Mouse (Mus musculus): ENCODE data around the gene Vsx1. TPM values are rescaled to one million over a fixed set of nuclear protein-coding genes. Genes with fewer than 3 reads are reported as not detected.

The Vsx1 gene
- total RNA-seq (2021): not detected
- long read RNA-seq, experiment 1: 0 reads
- long read RNA-seq, experiment 2: 0 reads

DNA sequence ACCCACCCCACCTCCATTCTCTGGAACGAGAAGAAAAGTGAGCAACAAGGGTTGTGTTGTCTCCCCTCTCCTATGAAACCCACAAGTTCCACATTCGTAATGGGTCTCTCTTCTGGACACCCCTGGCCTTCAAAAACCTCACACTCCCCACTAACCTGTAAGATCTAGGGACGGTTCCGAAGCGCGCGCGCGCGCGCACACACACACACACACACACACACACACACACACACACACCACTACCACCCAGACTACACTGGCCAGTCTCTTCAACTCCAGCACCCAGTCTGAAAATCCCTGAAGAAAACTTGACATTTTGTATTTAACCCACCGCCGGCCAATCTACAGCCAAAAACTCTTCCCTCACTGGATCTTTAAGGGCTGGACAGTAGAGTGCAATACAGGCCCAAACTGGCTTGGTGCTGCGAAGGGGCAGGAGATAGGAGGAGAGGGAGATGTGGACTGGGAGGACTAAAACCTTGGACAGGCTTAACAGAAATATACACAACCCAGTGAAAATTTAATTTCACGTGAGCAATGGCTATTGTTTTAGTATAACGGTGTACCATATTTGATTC, at the start of gene Vsx1:
TSS of gene Vsx1 (minus strand) at position 138 of the 578 bp plus-strand sequence.
- peak within 1 kb of the TSS; percentile 61 for H3K4me3 ChIP-seq
- no peak within 1 kb of the TSS for H3K27ac ChIP-seq
- TF ChIP-seq CTCF (IDR thresholded peaks at IDR 0.05): no peak
- no peak for DNase-seq
- intact Hi-C loops (cut with DNase I): no loop called here

DNA sequence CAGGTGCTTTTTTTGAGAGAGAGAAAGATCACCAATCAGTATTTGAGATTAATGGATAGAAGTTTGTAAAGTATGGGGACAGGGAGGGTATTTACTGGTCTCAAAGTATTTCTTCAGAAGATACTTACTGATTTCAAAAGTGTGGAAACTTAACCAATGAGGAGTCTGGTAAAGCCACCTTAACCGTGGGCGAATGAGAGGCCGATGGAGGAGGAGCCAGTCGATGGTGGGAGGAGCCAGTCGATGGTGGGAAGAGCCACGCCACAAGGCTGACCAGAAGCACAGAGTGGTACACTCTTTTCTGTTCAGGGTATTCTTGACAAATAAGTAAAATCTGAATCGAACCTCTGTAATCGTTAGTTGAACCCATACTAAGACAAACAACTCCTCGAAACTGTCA, 48.7 kb upstream of the Vsx1 start:
- TF ChIP-seq CTCF (IDR thresholded peaks at IDR 0.05): no peak
- DNase-seq: no peak
- Histone ChIP-seq H3K27ac (no peak overlapping the region), H3K4me3 (no peak overlapping the region)
- intact Hi-C loops (cut with DNase I): no loop called here

DNA sequence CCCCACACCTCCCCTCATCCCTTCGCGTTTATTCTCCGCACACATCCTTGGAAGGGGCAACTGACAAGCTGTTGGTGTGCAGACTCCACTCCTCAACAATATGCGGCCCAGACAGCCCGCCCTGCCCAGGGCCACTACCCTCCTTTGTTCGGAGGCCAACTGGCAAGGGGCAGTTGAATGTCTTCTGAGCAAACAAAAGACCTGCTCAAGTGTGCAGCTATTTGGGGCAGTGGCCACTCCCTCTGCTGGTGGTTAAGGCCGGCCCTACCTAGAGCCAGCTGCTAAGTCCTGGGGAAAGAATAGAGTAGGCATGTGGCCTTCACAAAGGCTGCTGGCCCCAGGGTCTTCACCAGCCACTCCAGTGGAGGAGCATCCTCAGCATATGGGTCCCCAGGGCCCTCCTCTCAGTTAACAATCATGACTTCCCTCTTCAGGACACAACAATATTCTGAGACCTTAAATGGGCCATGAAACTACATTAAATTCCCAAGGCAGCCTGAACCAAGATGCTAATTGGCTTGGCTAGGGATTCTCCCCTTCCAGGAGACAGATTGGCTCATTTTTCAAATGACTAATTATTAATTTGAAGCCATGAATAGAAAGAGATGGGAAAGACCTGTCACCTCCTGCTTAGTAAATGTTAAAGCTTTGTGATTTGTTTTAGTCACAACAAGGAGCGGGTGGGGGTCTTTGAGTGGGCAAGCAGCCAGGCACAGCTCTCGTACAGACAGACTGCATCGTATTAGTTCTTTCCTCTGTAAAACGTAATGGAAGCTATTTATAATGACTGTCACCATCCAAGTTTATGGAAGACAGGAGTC, 46.8 kb upstream of the Vsx1 start:
- TF ChIP-seq CTCF (IDR thresholded peaks at IDR 0.05): no peak
- intact Hi-C loops (cut with DNase I): no loop called here
- Histone ChIP-seq H3K4me3 (no peak overlapping the region), H3K27ac (no peak overlapping the region)
- DNase-seq: no peak

DNA sequence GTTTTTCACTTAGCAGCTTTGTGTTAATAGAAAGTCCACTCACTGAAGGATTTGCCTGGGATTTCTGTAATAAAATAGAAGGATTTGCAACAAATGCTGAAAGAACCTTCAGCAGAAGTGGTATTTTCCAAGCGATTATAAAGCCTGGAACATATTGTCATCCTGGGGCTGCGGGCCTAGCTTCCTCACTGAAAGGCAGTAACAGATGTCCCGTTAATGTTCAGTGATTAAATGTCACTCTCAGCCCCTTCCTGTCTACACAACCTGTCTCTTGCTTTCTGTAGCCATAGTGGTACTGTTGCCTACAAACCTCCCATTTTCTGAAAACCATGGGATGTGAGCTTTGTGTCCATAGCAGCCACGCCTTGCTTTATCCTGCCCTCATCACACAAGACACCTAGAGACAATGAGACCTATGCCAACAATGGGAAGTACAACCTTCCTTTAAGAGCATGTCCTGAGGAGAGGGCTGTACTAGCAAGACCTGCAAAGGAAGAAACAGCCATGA, 23.1 kb upstream of the Vsx1 start:
- intact Hi-C loops (cut with DNase I): no loop called here
- Histone ChIP-seq H3K4me3 (no peak overlapping the region), H3K27ac (no peak overlapping the region)
- no peak for DNase-seq
- no peak for TF ChIP-seq CTCF (IDR thresholded peaks at IDR 0.05)

DNA sequence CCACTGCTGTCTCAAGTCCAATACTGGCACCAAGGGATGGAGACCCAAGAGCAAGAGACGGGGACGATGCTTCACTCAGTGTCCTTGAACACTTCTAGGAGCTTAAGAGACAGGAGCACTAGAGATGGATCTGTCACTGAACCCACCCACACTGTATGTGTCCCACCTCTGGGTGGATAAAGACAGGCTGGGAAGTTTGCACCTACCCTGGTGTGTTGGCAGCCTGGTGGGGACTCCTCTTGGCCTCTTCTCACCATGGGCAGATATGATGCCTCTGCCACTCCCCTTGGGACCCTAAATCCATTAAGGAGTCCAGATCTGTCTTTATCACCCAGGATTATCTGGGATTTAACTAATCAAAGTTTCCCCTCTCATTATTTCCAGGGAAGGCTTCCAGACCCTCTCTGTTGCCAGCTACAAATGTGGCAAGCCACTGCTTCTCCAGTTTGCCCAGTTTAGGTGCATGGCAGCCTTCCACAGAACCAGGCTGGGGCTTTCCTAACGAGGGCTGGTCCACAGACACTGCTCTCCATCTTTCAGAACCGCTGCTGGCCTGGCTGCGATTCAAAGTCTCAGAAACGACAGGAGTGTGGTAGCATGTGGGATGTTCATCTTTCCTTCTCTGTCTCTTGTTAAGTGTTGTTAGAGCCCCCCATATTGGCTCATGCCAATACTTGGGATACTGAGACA, 2.5 kb upstream of the Vsx1 start:
- intact Hi-C loops (cut with DNase I): no loop called here
- DNase-seq: no peak
- no peak for TF ChIP-seq CTCF (IDR thresholded peaks at IDR 0.05)
- no peak overlapping the region for H3K27ac ChIP-seq
- H3K4me3 ChIP-seq: no peak overlapping the region

GRCm38 (mm10) chr2:150690216-150690615, 1.1 kb upstream of the Vsx1 start:
- H3K27ac ChIP-seq: no peak overlapping the region
- H3K4me3 ChIP-seq: no peak overlapping the region
- TF ChIP-seq CTCF (IDR thresholded peaks at IDR 0.05): no peak
- DNase-seq: no peak
- intact Hi-C loops (cut with DNase I): no loop called here

- no peak overlapping the region for H3K27ac ChIP-seq
- intact Hi-C loops (cut with DNase I): no loop called here
- peak; percentile 61 for DNase-seq
- no peak for TF ChIP-seq CTCF (IDR thresholded peaks at IDR 0.05)
- peak overlapping the region; percentile 61 for H3K4me3 ChIP-seq
Observed at GRCm38 (mm10) chr2:150688541-150689186, 496 bp downstream of the Vsx1 start.

- no peak for TF ChIP-seq CTCF (IDR thresholded peaks at IDR 0.05)
- intact Hi-C loops (cut with DNase I): no loop called here
- H3K27ac ChIP-seq: no peak overlapping the region
- no peak for DNase-seq
- peak overlapping the region; percentile 61 for H3K4me3 ChIP-seq
Observed at GRCm38 (mm10) chr2:150687871-150688540, 1.2 kb downstream of the Vsx1 start.

DNA sequence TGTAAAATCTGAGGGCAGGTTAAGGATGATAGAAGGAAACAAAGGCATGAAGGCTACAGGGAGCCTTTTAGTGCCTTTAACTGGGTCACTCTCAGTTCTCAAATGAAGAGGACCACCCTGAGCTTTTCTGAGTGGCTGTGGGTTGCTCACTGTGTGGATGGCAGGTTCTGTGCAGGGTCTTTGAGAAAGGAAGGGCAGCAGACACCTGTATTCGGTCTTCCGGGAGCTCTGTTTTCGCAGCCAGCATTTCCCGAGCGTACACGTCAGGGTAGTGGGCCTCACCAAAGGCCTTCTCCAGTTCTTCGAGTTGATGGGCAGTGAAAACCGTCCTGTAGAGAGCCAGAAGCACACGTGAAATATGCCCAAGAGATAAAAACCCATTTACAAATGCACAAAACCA, 3.8 kb downstream of the Vsx1 start:
- TF ChIP-seq CTCF (IDR thresholded peaks at IDR 0.05): no peak
- no peak overlapping the region for H3K27ac ChIP-seq
- no peak for DNase-seq
- H3K4me3 ChIP-seq: no peak overlapping the region
- intact Hi-C loops (cut with DNase I): no loop called here

GRCm38 (mm10) chr2:150684451-150684850, 4.7 kb downstream of the Vsx1 start:
- DNase-seq: no peak
- Histone ChIP-seq H3K27ac (no peak overlapping the region), H3K4me3 (no peak overlapping the region)
- no peak for TF ChIP-seq CTCF (IDR thresholded peaks at IDR 0.05)
- intact Hi-C loops (cut with DNase I): no loop called here

DNA sequence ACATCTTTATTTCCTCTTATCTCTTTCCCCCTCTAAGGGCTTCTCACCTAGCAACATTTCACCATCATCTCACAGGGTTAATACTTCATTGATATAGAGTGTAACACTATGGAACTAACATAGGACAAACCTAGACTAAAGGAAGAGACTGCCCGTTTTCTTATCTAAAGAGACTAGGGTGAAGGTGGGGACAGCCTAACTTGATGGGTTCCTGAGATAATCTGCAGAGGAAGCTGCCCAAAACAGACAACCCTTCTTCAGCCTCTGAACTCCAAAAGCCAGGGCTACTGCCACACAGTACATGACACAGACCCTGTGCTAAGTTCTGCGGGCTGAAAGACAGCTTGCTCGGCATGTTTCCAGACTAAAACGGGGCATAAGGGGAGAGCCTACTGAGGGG, 7.6 kb downstream of the Vsx1 start:
- Histone ChIP-seq H3K4me3 (no peak overlapping the region), H3K27ac (no peak overlapping the region)
- no peak for DNase-seq
- intact Hi-C loops (cut with DNase I): no loop called here
- TF ChIP-seq CTCF (IDR thresholded peaks at IDR 0.05): no peak

DNA sequence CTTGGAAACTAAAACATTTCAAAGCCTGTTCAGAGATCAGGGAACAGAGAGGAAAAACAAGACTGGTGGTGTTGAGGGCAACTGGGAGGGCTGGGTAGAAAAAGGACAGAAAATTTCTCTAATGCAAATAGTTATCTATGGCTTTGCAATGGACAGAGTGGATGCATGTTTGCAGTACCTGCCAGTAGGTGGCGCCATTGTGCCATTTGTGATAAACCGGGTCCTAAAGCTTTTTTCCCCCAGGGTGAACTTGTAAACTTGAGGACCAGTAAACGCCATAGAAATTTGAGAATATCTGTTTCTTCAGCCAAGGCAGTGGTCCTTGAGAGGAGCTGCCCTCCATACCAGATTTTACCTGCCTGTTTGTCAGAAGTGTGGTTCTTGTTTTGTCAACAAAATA, 10.8 kb downstream of the Vsx1 start:
- H3K4me3 ChIP-seq: no peak overlapping the region
- TF ChIP-seq CTCF (IDR thresholded peaks at IDR 0.05): peak; percentile 91
- intact Hi-C loops (cut with DNase I): loop anchor here (1.0 to 10.0 kb wide), 4 partner anchors 70 to 814 kb away; partner anchors contain the start of genes Abhd12, Gins1 and Nsfl1c
- H3K27ac ChIP-seq: no peak overlapping the region
- peak; percentile 77 for DNase-seq
